Mouse (Mus musculus) hindbrain, postnatal 0 days (tissue): ENCODE measurements around the gene Dpf3. TPM values are rescaled to one million over a fixed set of nuclear protein-coding genes. Genes with fewer than 3 reads are reported as not detected.

Experiments
- ATAC-seq: fragments of 200-750 bp; cut with Nextera tagmentation; 2 replicates; pipeline ENCODE4 v1.8.0; 2017; ENCODE audit warnings: mild to moderate bottlenecking, moderate TSS enrichment, moderate library complexity
- DNase-seq: peaks from one replicate; pipeline ENCODE4 v3.0.0-alpha.2; 2015; ENCODE audit warnings: low spot score
- H3K27ac ChIP-seq: fragments of 300-500 bp; sonication (generic); 2 replicates; pipeline ENCODE4 v1.5.1; 2014; ENCODE audit warnings: mild to moderate bottlenecking
- H3K27me3 ChIP-seq: fragments of 300-500 bp; sonication (generic); 2 replicates; pipeline ENCODE4 v1.6.1; 2014; ENCODE audit warnings: low read length, mixed read lengths; ENCODE audit not compliant: insufficient read depth
- H3K36me3 ChIP-seq: fragments of 300-500 bp; sonication (generic); 2 replicates; pipeline ENCODE4 v1.6.1; 2014; ENCODE audit warnings: low read length, mixed read lengths; ENCODE audit not compliant: insufficient read depth
- H3K4me1 ChIP-seq: fragments of 300-500 bp; sonication (generic); 2 replicates; pipeline ENCODE4 v1.6.1; 2014; ENCODE audit warnings: antibody characterized with exemption, low read length, mixed read lengths; ENCODE audit not compliant: insufficient read depth
- H3K4me2 ChIP-seq: fragments of 300-500 bp; sonication (generic); 2 replicates; pipeline ENCODE4 v1.6.1; 2014; ENCODE audit warnings: low read depth, mild to moderate bottlenecking, low read length, moderate library complexity, mixed read lengths
- H3K4me3 ChIP-seq: fragments of 300-500 bp; sonication (generic); 2 replicates; pipeline ENCODE4 v1.5.1; 2014; ENCODE audit warnings: low read length
- H3K9ac ChIP-seq: fragments of 300-500 bp; sonication (generic); replicated peaks from 2 replicates; pipeline ENCODE4 v1.6.1; 2014; ENCODE audit warnings: mild to moderate bottlenecking, low read length, moderate library complexity, mixed read lengths
- H3K9me3 ChIP-seq: fragments of 300-500 bp; sonication (generic); 2 replicates; pipeline ENCODE4 v1.6.1; 2016; ENCODE audit warnings: low read length, mixed read lengths
- CTCF ChIP-seq: IDR thresholded peaks from 2 replicates; pipeline ENCODE4 v1.5.1; 2016; ENCODE audit warnings: antibody characterized with exemption, control low read depth, low read depth
- WGBS: fragments of 180-500 bp; shearing (Covaris S2); extraction: QIAGEN DNeasy Blood & Tissue Kit; methylation state at CpG from one replicate; pipeline ENCODE4 v1.1.7; 2014; 5-methylcytosine and 5-hydroxymethylcytosine counted together
- polyA plus RNA-seq: library from polyadenylated mRNA; unstranded; fragments of >200 nt; fragmentation: Nextera tagmentation; extraction: Ambion mirVana; gene quantifications from 2 replicates; pipeline ENCODE4 v1.2.1, GENCODE M21; 2015
- total RNA-seq: library from RNA; depleted of rRNA; stranded (reverse); fragments of >200 nt; gene quantifications from 2 replicates; pipeline ENCODE4 v1.2.3, GENCODE M21; 2014

Dpf3 gene
- total and polyA plus RNA-seq, 2 experiments from 2014 or later = 19.8 to 38.9 TPM

DNA sequence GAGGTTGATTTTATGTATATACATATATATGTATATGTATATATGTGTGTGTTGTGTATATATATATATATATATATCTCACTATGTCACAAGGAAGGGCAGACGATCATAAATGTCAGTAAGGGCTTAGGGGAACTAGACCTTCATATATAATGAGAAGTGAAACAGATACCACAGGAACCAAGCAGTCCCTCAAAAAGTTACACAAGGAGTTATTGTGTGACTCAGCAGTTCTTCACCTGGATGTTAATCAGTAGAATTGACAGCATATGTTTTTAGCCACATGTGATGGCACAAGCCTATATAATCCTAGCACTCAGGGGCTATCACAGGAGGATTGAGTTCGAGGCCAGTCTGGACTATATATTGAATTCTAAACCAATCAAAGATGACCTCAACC lies 49.5 kb downstream of the Dpf3 start:
- 89% methylated on average over 2 of the region's 2 CpGs for WGBS
- Histone ChIP-seq H3K4me2 (no peak overlapping the region), H3K9ac (no peak overlapping the region), H3K36me3 (no peaks in the 10 kb centered on the region), H3K4me1 (no peaks in the 10 kb centered on the region), H3K27ac (no peak overlapping the region), H3K9me3 (no peaks in the 10 kb centered on the region), H3K4me3 (no peak overlapping the region), H3K27me3 (no peaks in the 10 kb centered on the region)
- TF ChIP-seq CTCF = no peak
- ATAC-seq (no peak), DNase-seq (no peak)

DNA sequence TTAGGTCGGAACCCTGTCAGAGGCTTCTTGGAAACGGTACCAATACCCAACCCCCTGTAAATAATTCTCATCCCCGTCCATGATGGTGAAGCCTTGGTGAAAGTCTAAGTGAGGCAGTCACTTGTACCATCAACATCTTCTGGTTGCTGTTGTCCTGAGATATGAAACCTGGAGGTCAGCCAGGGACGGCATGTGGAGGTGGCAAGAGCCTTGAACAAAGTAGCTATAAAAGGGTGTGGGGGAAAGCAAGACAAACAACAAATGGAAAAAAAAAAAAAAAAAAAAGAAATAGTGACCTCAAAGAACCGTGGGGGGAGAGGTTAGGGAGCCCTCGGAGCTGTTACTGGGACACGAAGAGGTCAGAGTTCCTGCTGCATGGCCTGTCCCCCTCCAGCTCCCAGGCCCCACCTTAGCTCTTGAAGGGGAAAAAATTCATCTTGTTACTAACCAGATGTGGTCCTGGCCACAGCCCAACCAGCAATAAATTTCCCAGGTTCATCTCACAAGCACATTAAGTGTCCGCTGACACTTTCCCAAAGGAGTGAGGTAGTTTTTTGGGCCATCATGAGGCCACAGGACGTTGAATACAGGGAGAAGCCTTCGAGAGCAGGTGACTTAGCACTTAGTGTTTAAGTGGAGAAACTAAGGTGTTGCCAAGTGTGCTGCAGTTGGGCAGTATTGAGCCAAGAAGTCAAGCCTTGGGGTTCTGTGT lies 53.4 kb downstream of the Dpf3 start:
- Histone ChIP-seq H3K27ac (no peak overlapping the region), H3K4me3 (no peak overlapping the region), H3K9me3 (no peaks in the 10 kb centered on the region), H3K9ac (no peak overlapping the region), H3K36me3 (no peaks in the 10 kb centered on the region), H3K4me1 (no peaks in the 10 kb centered on the region), H3K27me3 (no peaks in the 10 kb centered on the region), H3K4me2 (no peak overlapping the region)
- 67% methylated on average over 10 of the region's 10 CpGs for WGBS
- ATAC-seq (no peak), DNase-seq (no peak)
- no peak for TF ChIP-seq CTCF

DNA sequence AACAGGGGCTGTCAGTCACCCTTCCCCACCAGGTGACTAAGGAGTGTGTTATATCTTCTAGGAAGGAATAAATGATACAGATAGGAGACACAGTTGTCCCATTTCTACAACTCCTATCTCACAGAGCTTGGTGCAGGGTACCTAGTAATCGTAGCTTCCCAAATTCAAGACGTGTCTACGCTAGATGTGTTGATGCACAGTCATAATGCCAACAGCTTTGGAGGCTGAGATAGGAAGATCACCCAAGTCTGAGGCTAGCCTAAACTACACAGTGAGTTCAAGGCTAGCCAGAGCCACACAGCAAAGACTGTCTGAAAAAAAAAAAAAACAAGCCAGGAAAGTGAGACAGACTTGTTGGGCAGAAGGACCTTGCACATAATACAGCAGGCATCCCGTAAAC lies 54.1 kb downstream of the Dpf3 start:
- H3K4me3 ChIP-seq = no peak overlapping the region
- TF ChIP-seq CTCF = no peak
- no peaks in the 10 kb centered on the region for H3K4me1 ChIP-seq
- H3K4me2 ChIP-seq = no peak overlapping the region
- DNase-seq = no peak
- H3K9ac ChIP-seq = no peak overlapping the region
- no peaks in the 10 kb centered on the region for H3K9me3 ChIP-seq
- ATAC-seq = no peak
- H3K27ac ChIP-seq = no peak overlapping the region
- WGBS = 96% methylated on average over 4 of the region's 4 CpGs
- H3K36me3 ChIP-seq = no peaks in the 10 kb centered on the region
- H3K27me3 ChIP-seq = no peaks in the 10 kb centered on the region

DNA sequence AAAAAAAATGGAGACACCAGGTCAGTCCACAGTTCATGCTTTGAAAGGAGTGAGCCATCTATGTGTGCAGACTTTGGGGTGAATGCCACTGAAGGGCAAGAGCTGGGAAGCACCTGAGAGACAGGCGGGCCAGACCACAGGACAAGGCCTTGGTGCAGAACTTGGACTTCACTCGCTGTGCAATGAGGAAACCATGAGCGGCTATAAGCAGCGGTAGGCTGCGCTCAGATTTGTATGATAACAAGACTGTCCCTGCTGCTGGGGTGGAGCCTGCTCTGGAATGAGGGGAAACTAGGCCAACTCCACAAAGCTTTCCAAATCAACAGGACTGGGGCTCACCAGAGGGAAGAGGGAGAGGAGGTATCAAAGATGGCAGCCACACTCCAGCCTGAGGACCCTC lies 57.3 kb downstream of the Dpf3 start:
- WGBS = 83% methylated on average over 5 of the region's 5 CpGs
- Histone ChIP-seq H3K27me3 (no peaks in the 10 kb centered on the region), H3K9me3 (no peaks in the 10 kb centered on the region), H3K4me1 (no peaks in the 10 kb centered on the region; the same call in 1 of the 2 replicates), H3K36me3 (no peaks in the 10 kb centered on the region), H3K4me3 (no peak overlapping the region), H3K9ac (no peak overlapping the region), H3K4me2 (no peak overlapping the region), H3K27ac (no peak overlapping the region)
- ATAC-seq = no peak
- no peak for DNase-seq
- TF ChIP-seq CTCF = no peak

DNA sequence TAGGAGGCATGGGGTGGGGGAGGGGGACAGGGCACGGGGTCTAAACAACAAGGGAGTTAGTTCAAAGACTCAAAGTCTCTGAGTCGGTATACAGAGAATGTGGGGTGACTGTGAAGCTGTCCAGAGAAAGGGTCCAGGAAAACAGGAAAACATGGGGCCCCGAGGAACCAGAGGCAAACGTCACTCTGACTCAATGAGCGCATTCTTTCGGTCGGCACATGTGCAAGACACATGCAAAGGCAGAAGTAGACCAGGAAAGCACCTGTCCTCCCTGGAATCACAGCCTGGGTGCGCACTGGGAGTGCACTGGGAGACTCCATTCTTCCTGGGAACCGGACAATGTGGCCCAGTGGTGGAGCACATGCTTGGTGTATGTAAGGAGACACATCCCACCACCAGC lies 59.5 kb downstream of the Dpf3 start:
- Histone ChIP-seq H3K27me3 (no peaks in the 10 kb centered on the region), H3K9me3 (no peaks in the 10 kb centered on the region), H3K4me3 (no peak overlapping the region), H3K4me2 (no peak overlapping the region), H3K36me3 (no peaks in the 10 kb centered on the region), H3K4me1 (no peaks in the 10 kb centered on the region; the same call in 1 of the 2 replicates), H3K9ac (no peak overlapping the region), H3K27ac (no peak overlapping the region)
- TF ChIP-seq CTCF = no peak
- DNase-seq = no peak
- ATAC-seq = no peak
- WGBS = 58% methylated on average over 9 of the region's 9 CpGs

DNA sequence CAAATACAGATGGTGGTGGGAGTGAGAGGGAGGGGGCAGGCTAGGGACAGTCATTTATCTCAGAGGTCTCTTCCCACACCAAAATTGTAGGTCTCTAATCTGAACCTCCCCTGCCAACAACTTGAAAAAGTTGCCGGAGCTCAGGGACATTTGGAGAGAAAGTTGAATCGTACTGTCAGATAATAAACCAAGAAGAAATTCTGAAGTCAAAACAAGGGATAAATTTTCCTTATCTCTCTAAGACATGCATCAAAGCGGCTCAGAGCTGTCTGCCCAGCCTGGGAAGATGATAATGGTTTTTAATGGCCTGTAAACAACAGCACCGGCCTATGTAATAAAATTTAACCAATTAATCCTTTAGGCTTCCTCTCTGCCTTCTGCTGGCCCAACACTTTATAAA lies 59.9 kb downstream of the Dpf3 start:
- DNase-seq = no peak
- Histone ChIP-seq H3K36me3 (no peaks in the 10 kb centered on the region), H3K27ac (no peak overlapping the region), H3K4me3 (no peak overlapping the region), H3K27me3 (no peaks in the 10 kb centered on the region), H3K9me3 (no peaks in the 10 kb centered on the region), H3K4me2 (no peak overlapping the region), H3K9ac (no peak overlapping the region), H3K4me1 (no peaks in the 10 kb centered on the region; the same call in 1 of the 2 replicates)
- WGBS = 64% methylated on average over 4 of the region's 4 CpGs
- ATAC-seq = no peak
- no peak for TF ChIP-seq CTCF

DNA sequence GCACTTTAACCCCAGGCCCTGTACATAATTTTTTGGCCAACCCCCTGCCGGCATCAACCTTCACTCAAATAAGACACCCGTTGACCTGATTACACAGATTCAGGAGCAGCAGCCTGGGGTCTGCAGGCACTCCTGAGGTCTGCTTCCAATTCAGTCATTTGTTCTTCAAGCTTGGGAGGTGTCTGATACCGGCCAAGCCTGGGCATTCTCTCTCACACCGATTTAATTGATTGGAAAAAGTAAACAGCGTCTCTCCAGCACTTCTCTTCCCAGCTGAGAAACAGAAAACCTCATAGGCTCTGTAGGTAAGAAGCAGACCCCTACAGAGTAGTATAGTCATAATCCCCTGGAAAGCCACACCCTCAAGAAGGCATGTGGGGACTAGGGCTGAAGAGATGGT lies 61.2 kb downstream of the Dpf3 start:
- no peaks in the 10 kb centered on the region for H3K9me3 ChIP-seq
- no peak overlapping the region for H3K4me3 ChIP-seq
- ATAC-seq (no peak), DNase-seq (no peak)
- H3K4me1 ChIP-seq = no peaks in the 10 kb centered on the region; the same call in 1 of the 2 replicates
- no peak overlapping the region for H3K4me2 ChIP-seq
- no peak overlapping the region for H3K9ac ChIP-seq
- no peaks in the 10 kb centered on the region for H3K27me3 ChIP-seq
- H3K27ac ChIP-seq = no peak overlapping the region
- 52% methylated on average over 5 of the region's 5 CpGs for WGBS
- no peak for TF ChIP-seq CTCF
- no peaks in the 10 kb centered on the region for H3K36me3 ChIP-seq
